Mouse (Mus musculus): Measurements from ENCODE around the gene Acap2.

Acap2 gene

GRCm38 (mm10) chr16:31205187-31205586 is 4.1 kb upstream of the Acap2 start:
- DNase-seq = no peak

GRCm38 (mm10) chr16:31204216-31204615 is 3.2 kb upstream of the Acap2 start:
- DNase-seq = no peak

- no peak for DNase-seq
Observed at GRCm38 (mm10) chr16:31201704-31202103, 659 bp upstream of the Acap2 start.

GRCm38 (mm10) chr16:31199926-31200789 is 887 bp downstream of the Acap2 start:
- DNase-seq = peak; percentile 73

- DNase-seq = no peak
Observed at GRCm38 (mm10) chr16:31199591-31199925, 1.5 kb downstream of the Acap2 start.

- DNase-seq = no peak
Observed at GRCm38 (mm10) chr16:31196971-31197370, 4.1 kb downstream of the Acap2 start.

GRCm38 (mm10) chr16:31192526-31192925 is 8.5 kb downstream of the Acap2 start:
- DNase-seq = no peak

- DNase-seq = peak; percentile 17
Observed at GRCm38 (mm10) chr16:31191818-31192217, 9.2 kb downstream of the Acap2 start.

GRCm38 (mm10) chr16:31190426-31190825 is 10.6 kb downstream of the Acap2 start:
- no peak for DNase-seq

- no peak for DNase-seq
Observed at GRCm38 (mm10) chr16:31189291-31189690, 11.8 kb downstream of the Acap2 start.

- DNase-seq = no peak
Observed at GRCm38 (mm10) chr16:31188799-31189198, 12.2 kb downstream of the Acap2 start.

- DNase-seq = no peak
Observed at GRCm38 (mm10) chr16:31188270-31188669, 12.8 kb downstream of the Acap2 start.

- DNase-seq = no peak
Observed at GRCm38 (mm10) chr16:31187192-31187591, 13.9 kb downstream of the Acap2 start.

- DNase-seq = no peak
Observed at GRCm38 (mm10) chr16:31185757-31186156, 15.3 kb downstream of the Acap2 start.

- DNase-seq = no peak
Observed at GRCm38 (mm10) chr16:31184727-31185126, 16.3 kb downstream of the Acap2 start.

- no peak for DNase-seq
Observed at GRCm38 (mm10) chr16:31182576-31182975, 18.5 kb downstream of the Acap2 start.

- no peak for DNase-seq
Observed at GRCm38 (mm10) chr16:31180843-31181242, 20.2 kb downstream of the Acap2 start.

GRCm38 (mm10) chr16:31179384-31179783 is 21.7 kb downstream of the Acap2 start:
- no peak for DNase-seq

- DNase-seq = no peak
Observed at GRCm38 (mm10) chr16:31174880-31175638, 26.0 kb downstream of the Acap2 start.

GRCm38 (mm10) chr16:31172229-31172628 is 28.8 kb downstream of the Acap2 start:
- no peak for DNase-seq

GRCm38 (mm10) chr16:31171418-31171817 is 29.6 kb downstream of the Acap2 start:
- no peak for DNase-seq

GRCm38 (mm10) chr16:31170297-31170696 is 30.7 kb downstream of the Acap2 start:
- no peak for DNase-seq

GRCm38 (mm10) chr16:31169596-31169995 is 31.4 kb downstream of the Acap2 start:
- no peak for DNase-seq

- DNase-seq = no peak
Observed at GRCm38 (mm10) chr16:31167934-31168333, 33.1 kb downstream of the Acap2 start.

All from liver (tissue).